Mouse (Mus musculus) cerebellum, adult 11 months (tissue): ENCODE measurements around the gene Apobr.

Experiments
- DNase-seq: peaks from one replicate; pipeline ENCODE4 v3.0.0; 2022

Gene Apobr

DNA sequence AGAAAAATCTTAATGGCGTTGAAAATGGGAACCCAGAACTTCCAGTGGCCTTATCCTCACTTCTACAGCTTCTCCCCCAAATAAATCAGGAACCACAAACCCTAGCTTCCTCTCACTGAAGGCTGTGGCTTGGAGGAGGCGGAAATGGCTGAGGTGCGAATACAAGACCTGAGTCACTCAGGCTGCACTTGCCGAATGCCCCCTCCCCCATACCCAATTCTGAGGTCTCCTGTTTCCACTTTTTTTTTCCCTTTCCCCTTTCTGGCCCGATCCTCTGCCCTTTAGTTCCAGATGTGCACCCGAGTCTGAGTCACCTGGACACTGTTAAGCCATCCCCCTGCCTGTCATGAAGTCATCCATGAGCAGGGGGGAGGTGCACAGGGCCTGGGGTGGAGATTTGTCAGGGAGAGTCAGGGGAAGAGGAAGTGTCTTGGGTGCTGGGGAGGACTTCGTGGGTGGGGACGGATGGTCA, at the start of gene Apobr:
Gene Apobr, plus strand, starts transcription at position 437 of the 472 bp plus-strand sequence.
- DNase-seq, result no peak

- DNase-seq, result no peak
Measured at GRCm38 (mm10) chr7:126535766-126536165, 49.0 kb upstream of the Apobr start.

DNA sequence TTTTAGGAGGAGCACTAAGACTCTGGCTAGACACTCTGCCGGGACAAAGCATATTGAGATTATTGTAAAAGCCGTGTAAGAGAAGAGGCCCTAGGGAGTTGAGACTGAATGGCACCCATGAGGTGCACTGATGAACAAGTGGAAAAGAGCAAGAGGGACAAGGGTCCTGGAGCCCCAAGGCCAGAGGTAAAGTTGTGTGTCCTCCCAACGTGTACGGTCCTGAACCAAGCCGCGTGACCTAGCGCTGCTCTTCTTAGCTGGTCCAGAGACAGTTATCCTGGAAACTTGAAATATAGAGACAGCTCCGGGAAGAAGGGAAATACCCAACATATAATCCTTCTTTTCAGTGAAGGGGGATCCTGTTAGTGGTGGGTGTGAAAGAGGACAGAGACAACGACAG, 48.3 kb upstream of the Apobr start:
- no peak for DNase-seq

- DNase-seq, result no peak
Measured at GRCm38 (mm10) chr7:126537820-126538585, 46.7 kb upstream of the Apobr start.

GRCm38 (mm10) chr7:126541661-126542060, 43.1 kb upstream of the Apobr start:
- no peak for DNase-seq

- DNase-seq, result no peak
Measured at GRCm38 (mm10) chr7:126545631-126546030, 39.1 kb upstream of the Apobr start.

DNA sequence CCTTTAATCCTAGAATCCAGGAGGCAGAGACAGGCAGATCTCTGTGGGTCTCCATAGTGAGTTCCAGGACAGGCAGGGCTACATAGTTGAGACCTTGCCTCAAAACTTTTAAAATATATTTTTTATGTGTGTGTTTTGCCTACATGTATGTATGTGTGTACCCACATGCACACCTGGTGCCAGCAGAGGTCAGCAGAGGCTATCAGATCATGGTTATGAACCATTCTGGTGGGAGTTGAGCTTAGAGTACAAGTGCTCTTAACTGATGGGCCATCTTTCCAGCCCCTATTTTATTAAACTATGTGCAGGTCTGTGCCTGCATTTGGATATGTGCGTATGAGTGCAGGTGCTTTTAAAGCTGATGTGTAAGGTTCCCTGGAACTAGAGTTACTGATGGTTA, 29.9 kb upstream of the Apobr start:
- DNase-seq, result no peak

- DNase-seq, result no peak
Measured at GRCm38 (mm10) chr7:126556635-126557034, 28.1 kb upstream of the Apobr start.

DNA sequence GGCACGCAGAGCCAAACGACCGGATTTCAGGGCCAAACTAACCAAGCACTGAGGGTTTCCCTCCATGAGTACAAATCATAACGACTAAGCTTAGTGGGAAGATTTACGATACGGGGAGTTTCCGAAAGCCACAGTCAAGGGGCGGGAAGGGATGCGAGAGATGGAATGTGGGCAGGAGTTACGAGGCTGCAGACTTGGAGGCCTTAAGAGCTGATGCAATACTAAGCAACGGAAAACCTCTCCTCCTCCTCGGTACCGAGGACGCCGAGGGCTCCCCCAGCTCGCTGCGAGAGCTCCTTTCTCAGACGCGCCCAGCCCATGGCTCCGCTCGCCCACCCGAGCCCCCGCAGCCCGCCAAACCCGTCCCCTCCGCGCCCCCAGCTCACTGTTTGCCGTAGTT, 19.0 kb upstream of the Apobr start:
- DNase-seq, result no peak

- DNase-seq, result peak; percentile 77
Measured at GRCm38 (mm10) chr7:126566094-126566765, 18.5 kb upstream of the Apobr start, which contains the start of gene Eif3c. TSS of gene Eif3c (minus strand) at chr7:126566411.

GRCm38 (mm10) chr7:126576946-126577345, 7.8 kb upstream of the Apobr start:
- no peak for DNase-seq

DNA sequence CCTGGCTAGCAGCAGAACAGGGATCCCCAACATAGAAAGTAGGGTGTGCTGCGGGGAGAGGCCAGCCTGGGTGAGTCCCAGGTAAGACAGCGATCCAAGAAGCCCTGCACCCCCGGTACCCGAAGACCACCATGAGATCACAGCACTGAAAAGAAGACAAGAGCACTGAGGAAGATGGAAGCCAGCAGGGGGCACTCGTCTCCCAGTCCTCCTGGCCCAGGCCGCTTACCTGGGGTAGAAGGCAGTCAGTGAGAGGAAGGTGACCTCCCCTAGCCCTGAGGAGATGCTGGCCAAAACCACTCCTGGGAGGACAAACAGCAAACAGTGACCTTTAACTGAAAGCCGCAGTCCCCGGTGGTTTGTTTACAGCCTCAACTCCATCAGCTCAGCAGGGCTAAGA, 5.6 kb upstream of the Apobr start:
- no peak for DNase-seq

DNA sequence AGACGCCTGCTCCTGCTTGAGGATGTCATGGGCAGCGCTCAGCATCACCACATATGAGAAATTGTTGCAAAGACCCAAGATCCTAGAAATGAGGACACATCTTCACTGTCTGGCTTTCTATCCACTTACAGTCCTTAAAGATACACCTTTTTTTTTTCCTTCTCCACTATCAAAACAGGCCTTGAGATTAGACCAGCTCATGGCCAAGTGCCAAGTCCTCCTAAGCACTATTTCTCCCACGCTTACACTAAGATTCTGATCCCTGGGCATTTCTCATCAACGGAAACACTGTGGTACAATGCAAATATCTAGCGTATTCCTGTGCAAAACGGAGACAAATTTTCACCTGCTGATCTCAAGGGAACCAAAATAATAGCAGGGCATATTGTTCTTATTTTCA, 3.1 kb upstream of the Apobr start:
- no peak for DNase-seq

- peak; percentile 48 for DNase-seq
Measured at GRCm38 (mm10) chr7:126582759-126583158, 2.0 kb upstream of the Apobr start.

DNA sequence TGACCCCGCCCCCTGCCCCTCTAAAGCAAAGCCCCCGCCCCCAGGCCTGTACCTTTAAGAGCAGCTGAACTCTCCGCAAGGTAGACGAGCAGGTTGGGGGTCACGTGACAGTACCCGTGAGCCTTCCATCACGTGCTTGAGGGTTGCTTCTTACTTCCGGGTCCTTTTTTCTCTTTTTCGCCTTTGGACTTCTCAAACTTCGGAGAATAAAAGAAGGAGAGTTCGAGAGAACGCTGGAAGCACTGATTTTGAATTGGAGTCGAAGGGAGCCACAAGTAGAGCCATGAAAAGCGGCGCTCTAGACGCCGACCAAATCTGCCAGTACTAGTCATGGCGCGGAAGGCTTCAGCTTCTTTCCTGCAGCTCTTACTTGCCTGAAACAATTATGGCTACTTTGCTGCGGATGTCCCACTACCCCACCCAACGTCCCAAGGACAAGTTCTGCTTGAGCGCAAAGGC, 1.5 kb upstream of the Apobr start:
- peak; percentile 85 for DNase-seq

- DNase-seq, result no peak
Measured at GRCm38 (mm10) chr7:126583761-126584160, 981 bp upstream of the Apobr start.

- DNase-seq, result no peak
Measured at GRCm38 (mm10) chr7:126585717-126586116, 975 bp downstream of the Apobr start, which contains the start of gene Cln3. TSS of gene Cln3 (minus strand) at chr7:126585817.

DNA sequence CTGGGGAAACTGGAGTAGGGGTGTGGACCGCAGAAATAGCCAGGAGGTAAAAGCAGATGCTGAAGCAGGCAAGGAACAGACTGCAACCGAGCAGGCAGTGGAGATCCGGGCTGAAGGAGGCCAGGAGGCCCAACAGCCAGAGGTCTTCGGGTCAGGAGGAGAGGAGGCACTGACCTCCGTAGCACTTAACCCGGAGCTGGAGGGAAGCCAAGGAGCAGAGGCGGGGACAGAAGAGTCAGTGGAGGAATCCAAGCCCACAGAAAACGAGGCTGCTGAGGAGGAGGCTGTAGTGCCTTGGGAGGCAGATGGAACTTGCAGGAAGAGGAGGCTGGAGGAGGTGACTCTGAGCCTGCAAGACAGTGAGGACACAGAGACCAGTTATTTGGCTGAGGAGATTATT, 2.1 kb downstream of the Apobr start:
- no peak for DNase-seq

- DNase-seq, result no peak
Measured at GRCm38 (mm10) chr7:126587779-126588178, 3.0 kb downstream of the Apobr start.

GRCm38 (mm10) chr7:126594862-126595561, 10.3 kb downstream of the Apobr start, which contains the start of gene Il27:
TSS of gene Il27 (minus strand) at chr7:126594941.
- DNase-seq, result no peak

DNA sequence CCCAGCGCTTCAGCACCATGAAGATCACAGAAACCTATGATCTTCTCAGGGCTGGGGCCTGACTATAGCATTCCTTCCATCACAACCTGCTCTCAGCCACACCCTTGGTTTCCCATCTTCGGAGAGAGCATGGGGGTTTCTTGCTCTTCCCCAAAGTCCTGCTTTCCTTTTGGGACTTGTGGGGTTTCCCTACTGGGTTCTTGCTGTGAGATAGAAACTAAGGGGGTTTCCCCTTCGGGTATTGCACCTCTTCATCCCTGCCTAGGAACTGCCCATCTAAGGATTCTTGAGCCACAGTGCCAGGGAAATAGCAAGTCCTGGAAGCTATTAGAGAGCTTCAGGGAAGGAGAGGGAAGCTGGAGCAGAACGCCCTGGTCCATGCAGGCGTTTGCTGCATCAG, 11.1 kb downstream of the Apobr start:
- DNase-seq, result no peak

- DNase-seq, result no peak
Measured at GRCm38 (mm10) chr7:126596414-126596813, 11.7 kb downstream of the Apobr start.

GRCm38 (mm10) chr7:126598919-126599318, 14.2 kb downstream of the Apobr start:
- DNase-seq, result no peak
